9 mouse cellular contexts compared by ENCODE assay signal in the genomic region with DNA sequence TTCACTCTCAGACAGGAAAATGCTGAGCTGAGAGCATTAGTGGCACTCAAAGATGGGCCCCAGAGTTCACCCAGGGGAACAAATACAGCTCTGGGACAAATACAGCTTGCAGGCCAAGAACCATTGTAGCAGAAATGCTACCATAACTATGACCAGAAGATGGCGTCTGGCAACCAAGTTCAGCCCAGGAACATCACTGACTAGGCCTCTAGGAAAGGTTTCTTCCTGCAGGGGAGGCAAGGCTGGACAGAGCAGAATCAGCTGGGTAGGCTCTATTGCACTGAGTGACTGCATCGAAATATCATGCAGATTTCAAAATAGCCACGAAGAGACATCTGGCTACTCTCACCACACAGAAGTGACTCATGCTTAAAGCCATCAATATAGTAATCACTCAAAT. TPM values are rescaled to one million over a fixed set of nuclear protein-coding genes. Genes with fewer than 3 reads are reported as not detected.
A peak's percentile ranks its signal among the peaks of the same experiment; 100 is the strongest.
DNase-seq lines count a peak whose midpoint lies in the region; ATAC-seq and TF ChIP-seq lines count a peak whose summit lies in the region.
"Had no signal": no experiment of that assay in that cellular context is flagged by ENCODE, and none has a peak within 500 bp of the region (broad histone marks: within the 10 kb centered on the region; RNA-seq: fewer than 3 reads in every experiment).

No protein-coding gene starts in this region.

- TF ChIP-seq POLR2A in lung, adult 2 months (IDR thresholded peaks at IDR 0.05; ENCODE audit: borderline replicate concordance, extremely low read depth, low read depth, low read length): no peak

- no peaks in the 10 kb centered on the region for H3K36me3 ChIP-seq in C2C12 (ENCODE audit: control insufficient read depth, insufficient read depth)

- 12% methylated on average over 3 of the region's 3 CpGs for whole genome bisulfite sequencing in lung, adult 2 months

- TF ChIP-seq CTCF in C2C12 (IDR thresholded peaks at IDR 0.05; ENCODE audit: control insufficient read depth, insufficient read depth, insufficient read length): peak; percentile 49
- peak; percentile 55 for TF ChIP-seq CTCF in lung, adult 2 months (IDR thresholded peaks at IDR 0.05; ENCODE audit: insufficient read depth, low read length)

- H3K4me3 ChIP-seq in C2C12 (ENCODE audit: insufficient read depth, poor library complexity, severe bottlenecking): no peak overlapping the region
- H3K4me3 ChIP-seq in lung, adult 2 months (replicated peaks; ENCODE audit: extremely low read depth, low read depth, low read length): no peak overlapping the region

- DNase-seq in T-cell, adult 2 months (ENCODE audit: low spot score): peak; percentile 6
- peak; percentile 89 for DNase-seq in embryo, embryonic 10 days (ENCODE audit: low spot score)
- peak; percentile 35 for DNase-seq in gastrocnemius, postnatal 25 days
- DNase-seq in kidney, postnatal 10 days: peak; percentile 75
- peak; percentile 18 for DNase-seq in lung, adult 2 months
- DNase-seq in retina, adult 2 months (ENCODE audit: low read depth, low spot score): peak; percentile 39

- H3K79me2 ChIP-seq in C2C12 (ENCODE audit: control insufficient read depth, insufficient read depth): no peaks in the 10 kb centered on the region

- ATAC-seq in erythroid progenitor cell, adult 5-6 weeks (replicated peaks; ENCODE audit: low FRiP score, poor library complexity, severe bottlenecking): no peak

- H3ac ChIP-seq in C2C12 (ENCODE audit: control insufficient read depth, insufficient read length, low read depth): no peak overlapping the region

- no peaks in the 10 kb centered on the region for H3K79me3 ChIP-seq in C2C12 (ENCODE audit: low read depth)

- H3K4me1 ChIP-seq in lung, adult 2 months (ENCODE audit: control insufficient read depth, insufficient read depth, low read length): no peaks in the 10 kb centered on the region

- peaks cover 18% of the 10 kb centered on the region for H3K27me3 ChIP-seq in C2C12 (ENCODE audit: control insufficient read depth, insufficient read depth, insufficient read length)

TF ChIP-seq in C2C12, 6 proteins besides CTCF, POLR2A, EP300 and RAD21:
- TF ChIP-seq MYOD1 (IDR thresholded peaks at IDR 0.05; ENCODE audit: control insufficient read depth, insufficient read length, low read depth): no peak
- TF ChIP-seq USF1 (IDR thresholded peaks at IDR 0.05; ENCODE audit: low read depth): no peak
- TF ChIP-seq MYOG (IDR thresholded peaks at IDR 0.05; ENCODE audit: control insufficient read depth, extremely low read depth, insufficient read length): no peak
- TF ChIP-seq CEBPB (IDR thresholded peaks at IDR 0.05; ENCODE audit: low read depth): no peak
- no peak for TF ChIP-seq FOSL1 (IDR thresholded peaks at IDR 0.05; ENCODE audit: insufficient read depth, low read length, poor library complexity, severe bottlenecking)
- TF ChIP-seq MAX (IDR thresholded peaks at IDR 0.05): no peak

RNA-seq across cellular contexts. Expression of gene Pcsk9, which starts 8.2 kb away (rescaled TPM):
- 7.3 TPM for polyA plus RNA-seq in C2C12 (2012; fragmentation: generic; extraction: Trizol)
- total RNA-seq in gastrocnemius, postnatal 25 days (2021): under 1 TPM in 1 of 2 experiments, not detected in 1; 0.08 TPM
- polyA plus RNA-seq in lung, adult 2 months (2012; rRNA removed): 0.10 and 0.39 TPM in 2 replicates
- not detected in 2 replicates for total RNA-seq in erythroid progenitor cell, adult 5-6 weeks (2015; ENCODE audit: low replicate concordance)
- total RNA-seq in erythroid progenitor cell, adult 5-6 weeks (2017; ENCODE audit: low replicate concordance): not detected in 2 replicates

RNA-seq across cellular contexts. Expression of gene Bsnd, which starts 19.7 kb away (rescaled TPM):
- not detected for polyA plus RNA-seq in C2C12 (2012; fragmentation: generic; extraction: Trizol)
- not detected for total RNA-seq in gastrocnemius, postnatal 25 days (2021)
- not detected in 2 replicates for polyA plus RNA-seq in lung, adult 2 months (2012; rRNA removed)
- not detected in 2 replicates for total RNA-seq in erythroid progenitor cell, adult 5-6 weeks (2015; ENCODE audit: low replicate concordance)
- not detected in 2 replicates for total RNA-seq in erythroid progenitor cell, adult 5-6 weeks (2017; ENCODE audit: low replicate concordance)
- polyA plus RNA-seq: heart, embryonic 16.5 days had no signal

Comparison
In these comparisons a context has a peak if more than half of its experiments do, and no peak if none do; other contexts are left out.
1. DNase-seq: peak in every context shown above with its lines; median percentile 89 in embryo, embryonic 10 days; 75 in kidney, postnatal 10 days; 39 in retina, adult 2 months; 35 in gastrocnemius, postnatal 25 days; 18 in lung, adult 2 months; 6 in T-cell, adult 2 months.